Mouse (Mus musculus) spleen, adult 2 months (tissue): ENCODE results near the gene Meltf. TPM values are rescaled to one million over a fixed set of nuclear protein-coding genes. Genes with fewer than 3 reads are reported as not detected.

ENCODE experiments used
- DNase-seq, 2 experiments: peaks; one replicate each; pipeline versions ENCODE4 v3.0.0 to v3.0.0-alpha.2; 2012 to 2021; ENCODE audit warnings: low spot score in 2 of 2, low read depth in 1 of 2
- H3K27ac ChIP-seq: fragments of 200-500 bp; 2 replicates; pipeline ENCODE4 v1.5.1; 2012; ENCODE audit warnings: low read length, inconsistent platforms; ENCODE audit not compliant: insufficient read depth
- H3K27me3 ChIP-seq: fragments of 200-500 bp; 2 replicates; pipeline ENCODE4 v1.6.1; 2012; ENCODE audit warnings: mild to moderate bottlenecking, moderate library complexity, low read length, inconsistent platforms; ENCODE audit not compliant: control insufficient read depth, insufficient read depth
- H3K36me3 ChIP-seq: fragments of 200-500 bp; 2 replicates; pipeline ENCODE4 v1.6.1; 2012; ENCODE audit warnings: mild to moderate bottlenecking, low read length, inconsistent platforms; ENCODE audit not compliant: control insufficient read depth, insufficient read depth
- H3K4me1 ChIP-seq: fragments of 200-500 bp; 2 replicates; pipeline ENCODE4 v1.6.1; 2011; ENCODE audit warnings: inconsistent platforms; ENCODE audit not compliant: control insufficient read depth, insufficient read depth, insufficient read length
- H3K4me3 ChIP-seq: fragments of 200-500 bp; 2 replicates; pipeline ENCODE4 v1.5.1; 2011; ENCODE audit warnings: mild to moderate bottlenecking, inconsistent platforms; ENCODE audit not compliant: insufficient read depth, insufficient read length; ENCODE audit errors: extremely low read depth
- CTCF ChIP-seq: fragments of 200-500 bp; IDR thresholded peaks from 2 replicates; pipeline ENCODE4 v1.5.1; 2011; ENCODE audit warnings: mild to moderate bottlenecking, inconsistent platforms; ENCODE audit not compliant: insufficient read depth, insufficient read length, insufficient replicate concordance; ENCODE audit errors: extremely low read depth
- POLR2A ChIP-seq: fragments of 200-500 bp; IDR thresholded peaks from 2 replicates; pipeline ENCODE4 v1.6.1; 2011; ENCODE audit warnings: low read depth, low read length, inconsistent platforms
- WGBS: fragments of 180-500 bp; shearing (Covaris S2); methylation state at CpG from one replicate; pipeline ENCODE4 v1.1.7; 2018; 5-methylcytosine and 5-hydroxymethylcytosine counted together
- polyA plus RNA-seq: library from polyadenylated mRNA; depleted of rRNA; stranded (reverse); fragments of >200 nt; gene quantifications from 2 replicates; pipeline ENCODE4 v1.2.3, GENCODE M21; 2012

The Meltf gene
- polyA plus RNA-seq, 1 experiment, result 0.07 TPM

DNA sequence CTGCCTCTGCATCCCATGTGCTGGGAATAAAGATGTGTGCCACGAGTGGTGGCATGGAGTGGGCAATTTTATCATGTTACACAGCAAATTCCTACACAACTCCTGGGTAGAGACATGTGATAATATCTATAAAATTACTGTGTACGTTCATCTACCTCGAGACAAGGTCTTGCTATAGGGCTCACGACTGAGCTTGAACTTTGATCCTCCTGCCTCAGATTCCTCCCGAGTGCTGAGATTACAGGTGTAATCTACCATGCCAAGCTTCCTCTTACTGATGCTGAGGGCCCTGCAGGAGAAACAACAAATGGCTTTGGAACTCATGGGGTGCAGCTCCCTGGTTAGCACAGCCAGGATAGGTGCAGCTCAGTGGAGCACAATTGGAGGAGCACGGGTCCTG lies 45.8 kb downstream of the Meltf start:
- no peak overlapping the region for H3K27ac ChIP-seq
- no peaks in the 10 kb centered on the region for H3K4me1 ChIP-seq
- no peak overlapping the region for H3K4me3 ChIP-seq
- H3K36me3 ChIP-seq, result no peaks in the 10 kb centered on the region
- DNase-seq, result no peak
- H3K27me3 ChIP-seq, result no peaks in the 10 kb centered on the region
- no peak for TF ChIP-seq POLR2A
- TF ChIP-seq CTCF, result no peak
- whole genome bisulfite sequencing, result 87% methylated on average over 6 of the region's 6 CpGs

DNA sequence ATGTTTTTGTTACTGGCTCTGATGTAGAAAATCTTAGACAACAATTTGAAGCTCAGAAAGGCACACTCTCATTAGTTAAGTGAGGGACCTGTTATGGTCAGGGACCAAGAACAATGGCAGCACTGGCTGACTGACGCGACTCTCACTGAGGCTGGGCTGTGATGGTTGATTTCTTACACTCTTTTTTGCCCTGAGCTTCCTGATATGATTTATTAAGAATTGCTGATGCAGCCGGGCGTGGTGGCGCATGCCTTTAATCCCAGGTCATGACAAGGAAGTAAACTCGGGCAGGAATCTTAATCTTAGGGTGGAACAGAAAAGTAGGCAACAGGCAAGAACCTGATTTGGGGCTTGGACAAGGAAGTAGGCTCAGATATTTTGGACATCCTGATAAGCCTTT lies 47.5 kb downstream of the Meltf start:
- no peak overlapping the region for H3K4me3 ChIP-seq
- H3K36me3 ChIP-seq, result no peaks in the 10 kb centered on the region
- no peak overlapping the region for H3K27ac ChIP-seq
- no peak for DNase-seq
- 83% methylated on average over 6 of the region's 6 CpGs for WGBS
- no peaks in the 10 kb centered on the region for H3K27me3 ChIP-seq
- H3K4me1 ChIP-seq, result no peaks in the 10 kb centered on the region
- TF ChIP-seq CTCF (no peak), POLR2A (no peak)

DNA sequence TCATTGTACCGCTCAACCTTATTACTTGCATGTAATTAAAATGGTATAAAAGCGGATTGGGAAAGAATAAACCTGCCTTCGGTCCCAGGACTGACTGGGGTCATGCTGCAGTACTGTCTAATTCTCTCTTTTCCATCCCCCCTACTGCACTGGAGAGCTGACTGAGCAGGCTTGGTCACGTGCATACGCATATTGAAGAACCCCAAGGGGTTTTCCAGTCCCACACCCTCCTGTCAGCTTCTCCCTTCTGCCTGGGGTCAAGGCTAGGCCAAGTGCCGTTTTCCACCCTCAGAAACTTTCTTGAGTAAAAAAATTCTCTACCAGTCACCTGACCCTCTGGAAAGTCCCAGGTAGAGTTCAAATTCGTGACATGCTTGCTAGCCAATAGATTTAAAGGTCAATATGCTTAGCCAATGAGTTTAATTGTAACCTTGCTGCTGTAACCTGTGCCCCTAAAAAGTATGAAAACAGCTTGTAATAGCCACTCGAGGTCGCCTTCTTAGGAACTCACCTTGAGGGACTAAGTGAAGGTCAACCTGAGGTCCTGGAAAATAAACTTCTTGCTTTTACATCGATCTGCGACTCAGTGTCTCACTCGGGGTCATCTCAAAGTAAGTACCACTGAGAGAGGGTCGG lies 48.1 kb downstream of the Meltf start:
- H3K27ac ChIP-seq, result no peak overlapping the region
- H3K4me1 ChIP-seq, result no peaks in the 10 kb centered on the region
- TF ChIP-seq CTCF (no peak), POLR2A (no peak)
- 76% methylated on average over 13 of the region's 13 CpGs for WGBS
- no peaks in the 10 kb centered on the region for H3K27me3 ChIP-seq
- no peaks in the 10 kb centered on the region for H3K36me3 ChIP-seq
- no peak overlapping the region for H3K4me3 ChIP-seq
- no peak for DNase-seq

DNA sequence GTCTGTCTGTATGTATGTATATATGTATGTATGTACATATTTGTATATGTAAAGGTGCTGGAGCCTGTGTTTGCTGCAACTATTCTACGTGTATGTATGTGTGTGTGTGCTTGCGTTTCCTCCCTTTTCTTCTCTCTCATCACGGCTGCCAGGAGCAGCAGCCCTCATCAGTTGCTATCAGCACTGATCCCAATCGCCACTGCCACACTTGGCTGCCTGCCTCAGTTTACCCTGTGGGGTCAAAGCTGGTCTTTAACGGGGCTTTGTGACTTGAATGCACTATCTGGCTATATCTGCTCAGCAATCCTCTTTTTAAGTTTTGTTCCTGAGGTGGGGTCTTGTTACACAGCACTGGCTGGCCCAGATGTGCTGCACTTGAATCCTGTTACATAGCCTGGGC lies 48.8 kb downstream of the Meltf start:
- no peaks in the 10 kb centered on the region for H3K4me1 ChIP-seq
- peak overlapping the region; percentile 57; the same call in 1 of the 2 replicates for H3K27ac ChIP-seq
- TF ChIP-seq CTCF, result no peak
- TF ChIP-seq POLR2A, result no peak
- 78% methylated on average over 5 of the region's 5 CpGs for WGBS
- no peak for DNase-seq
- no peaks in the 10 kb centered on the region for H3K36me3 ChIP-seq
- no peaks in the 10 kb centered on the region for H3K27me3 ChIP-seq
- peak overlapping the region; percentile 25; the same call in 1 of the 2 replicates for H3K4me3 ChIP-seq

DNA sequence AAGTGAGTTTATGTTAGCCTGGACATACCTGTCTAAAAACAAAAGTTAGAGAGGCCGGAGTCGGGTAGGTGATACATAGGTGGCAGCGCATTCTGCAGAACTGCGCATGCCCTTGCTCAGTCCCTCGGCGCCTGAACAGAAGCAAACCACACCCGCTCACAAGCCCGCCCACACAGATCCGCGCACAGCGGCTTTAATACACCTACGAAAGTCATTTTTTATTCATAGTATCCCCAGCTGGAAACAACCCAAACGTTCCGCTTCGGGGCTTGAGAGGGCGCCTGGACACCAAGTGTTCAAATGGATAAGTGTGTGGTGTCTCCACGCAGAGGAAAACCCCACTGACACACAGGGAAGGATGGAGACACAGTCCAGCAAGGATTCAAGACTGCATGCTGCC lies 52.7 kb downstream of the Meltf start:
- peaks cover 16% of the 10 kb centered on the region for H3K27me3 ChIP-seq
- H3K4me1 ChIP-seq, result peaks cover 12% of the 10 kb centered on the region
- no peak overlapping the region for H3K27ac ChIP-seq
- TF ChIP-seq CTCF (no peak), POLR2A (no peak)
- no peak overlapping the region for H3K4me3 ChIP-seq
- no peak for DNase-seq
- 75% methylated on average over 17 of the region's 17 CpGs for WGBS
- no peaks in the 10 kb centered on the region for H3K36me3 ChIP-seq

DNA sequence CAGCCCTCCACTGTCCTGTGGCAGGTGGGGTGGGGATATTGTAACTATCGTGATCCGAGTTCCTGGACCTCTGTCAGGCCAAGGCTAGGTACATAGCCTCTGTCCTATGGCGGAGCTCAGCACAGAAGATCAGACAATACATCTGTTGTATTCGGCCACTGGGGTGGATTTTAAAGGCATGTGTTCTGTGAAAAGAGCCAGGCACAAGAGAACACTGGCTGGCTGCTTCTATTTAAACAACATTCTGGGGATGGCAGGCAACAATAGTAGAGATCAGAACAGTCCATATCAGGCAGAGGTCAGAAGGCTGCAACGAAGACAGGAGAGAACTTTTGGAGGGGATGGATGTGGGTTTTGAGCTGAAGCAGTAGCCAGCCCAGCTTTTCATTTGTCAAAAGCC lies 53.6 kb downstream of the Meltf start:
- Histone ChIP-seq H3K36me3 (no peaks in the 10 kb centered on the region), H3K4me1 (peaks cover 12% of the 10 kb centered on the region), H3K27me3 (peaks cover 16% of the 10 kb centered on the region), H3K4me3 (no peak overlapping the region), H3K27ac (no peak overlapping the region)
- TF ChIP-seq CTCF, result no peak
- WGBS, result 79% methylated on average over 5 of the region's 5 CpGs
- DNase-seq, result no peak

DNA sequence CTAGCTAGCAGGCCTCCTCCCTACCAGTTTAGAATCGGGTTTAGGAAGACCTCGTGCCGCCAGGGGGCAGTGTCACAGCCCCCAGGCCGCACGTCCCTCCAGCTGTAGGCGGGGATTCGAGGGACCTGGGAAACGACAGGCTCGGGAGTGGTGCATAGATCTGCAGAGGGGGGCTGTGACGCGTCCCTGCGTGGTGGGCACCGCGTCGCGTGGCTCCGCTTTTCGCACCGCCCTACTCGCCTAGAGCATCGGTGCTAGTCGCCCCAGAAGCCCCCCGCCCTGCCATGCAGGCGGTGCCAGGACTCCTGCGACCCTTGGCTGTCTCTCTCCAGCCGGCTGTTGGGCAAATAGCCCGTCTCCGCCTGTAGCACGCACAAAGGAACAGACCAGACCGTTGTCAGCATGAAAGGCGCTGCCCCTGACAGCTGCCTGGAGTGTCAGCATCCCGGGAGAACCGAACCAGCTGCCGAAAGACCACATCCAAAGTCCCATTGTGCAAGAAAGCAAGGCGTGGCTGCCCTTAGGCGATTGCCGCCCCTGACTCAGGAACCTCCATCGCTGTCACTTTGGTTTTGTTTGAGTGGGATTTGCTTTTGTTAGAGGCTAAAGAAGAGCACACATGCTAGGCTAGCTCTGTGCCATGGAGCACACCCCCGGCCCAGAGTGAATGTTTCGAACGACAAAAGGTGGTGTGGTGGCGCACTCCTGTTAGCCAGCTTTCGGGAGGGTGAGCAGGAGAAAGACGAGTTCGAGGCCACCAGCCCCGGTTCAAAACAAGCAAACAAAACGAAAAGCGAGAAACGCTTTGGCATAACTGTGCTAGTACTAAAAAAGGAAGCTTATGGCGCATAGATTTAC lies 54.5 kb downstream of the Meltf start:
- Histone ChIP-seq H3K4me1 (peaks cover 12% of the 10 kb centered on the region), H3K36me3 (no peaks in the 10 kb centered on the region), H3K27ac (peak overlapping the region; percentile 14; the same call in 1 of the 2 replicates), H3K27me3 (peaks cover 16% of the 10 kb centered on the region), H3K4me3 (peak overlapping the region; percentile 58)
- peak; percentile 45 to 57 for DNase-seq
- TF ChIP-seq CTCF (peak; percentile 91), POLR2A (no peak)
- WGBS, result 1% methylated on average over 50 of the region's 50 CpGs
